Mouse (Mus musculus) hindbrain, embryonic 13.5 days (tissue): ENCODE data around the gene Bri3bp. TPM values are rescaled to one million over a fixed set of nuclear protein-coding genes. Genes with fewer than 3 reads are reported as not detected.
"Not testable (repeated sequence)": the region's sequence is repeated elsewhere in the genome, so short reads cannot be mapped to it uniquely, and the experiment has no call there.

Experiments
- ATAC-seq: fragments of 200-750 bp; cut with Nextera tagmentation; 2 replicates; pipeline ENCODE4 v1.8.0; 2017; ENCODE audit warnings: moderate TSS enrichment; ENCODE audit not compliant: low FRiP score
- H3K27ac ChIP-seq: fragments of 300-500 bp; sonication (generic); 2 replicates; pipeline ENCODE4 v1.5.1; 2015; ENCODE audit warnings: inconsistent platforms, mild to moderate bottlenecking, moderate library complexity
- H3K27me3 ChIP-seq: fragments of 300-500 bp; sonication (generic); 2 replicates; pipeline ENCODE4 v1.6.1; 2015; ENCODE audit warnings: mild to moderate bottlenecking, inconsistent platforms
- H3K36me3 ChIP-seq: fragments of 300-500 bp; sonication (generic); 2 replicates; pipeline ENCODE4 v1.6.1; 2015; ENCODE audit warnings: mild to moderate bottlenecking, inconsistent platforms
- H3K4me1 ChIP-seq: fragments of 300-500 bp; sonication (generic); replicated peaks from 2 replicates; pipeline ENCODE4 v1.6.1; 2015; ENCODE audit warnings: inconsistent platforms
- H3K4me2 ChIP-seq: fragments of 300-500 bp; sonication (generic); 2 replicates; pipeline ENCODE4 v1.6.1; 2015; ENCODE audit warnings: inconsistent platforms, mild to moderate bottlenecking, moderate library complexity
- H3K4me3 ChIP-seq: fragments of 300-500 bp; sonication (generic); 2 replicates; pipeline ENCODE4 v1.5.1; 2015; ENCODE audit warnings: mild to moderate bottlenecking, inconsistent platforms
- H3K9ac ChIP-seq: fragments of 300-500 bp; sonication (generic); 2 replicates; pipeline ENCODE4 v1.6.1; 2015; ENCODE audit warnings: mild to moderate bottlenecking, inconsistent platforms
- H3K9me3 ChIP-seq: fragments of 300-500 bp; sonication (generic); 2 replicates; pipeline ENCODE4 v1.6.1; 2016; ENCODE audit warnings: inconsistent platforms
- WGBS: fragments of 180-500 bp; shearing (Covaris S2); methylation state at CpG from one replicate; pipeline ENCODE4 v1.1.7; 2015; 5-methylcytosine and 5-hydroxymethylcytosine counted together
- polyA plus RNA-seq: library from polyadenylated mRNA; unstranded; fragments of >200 nt; fragmentation: Nextera tagmentation; extraction: Ambion mirVana; gene quantifications from 2 replicates; pipeline ENCODE4 v1.2.1, GENCODE M21; 2015

Gene Bri3bp
- polyA plus RNA-seq, 1 experiment from 2014 or later: 35.6 TPM

GRCm38 (mm10) chr5:125411972-125412530 is 29.3 kb upstream of the Bri3bp start:
- Histone ChIP-seq H3K36me3 (peaks cover 40% of the 10 kb centered on the region), H3K4me3 (no peak overlapping the region), H3K9me3 (no peaks in the 10 kb centered on the region), H3K4me1 (peaks cover 14% of the 10 kb centered on the region), H3K27ac (no peak overlapping the region), H3K27me3 (no peaks in the 10 kb centered on the region), H3K9ac (no peak overlapping the region), H3K4me2 (no peak overlapping the region)
- WGBS: 61% methylated on average over 5 of the region's 5 CpGs
- ATAC-seq: no peak

GRCm38 (mm10) chr5:125412536-125412935 is 28.8 kb upstream of the Bri3bp start:
- not testable (repeated sequence) for H3K4me3 ChIP-seq, ATAC-seq, H3K4me1 ChIP-seq, H3K9ac ChIP-seq, H3K4me2 ChIP-seq, H3K27ac ChIP-seq, H3K9me3 ChIP-seq, H3K27me3 ChIP-seq
- H3K36me3 ChIP-seq: peaks cover 45% of the 10 kb centered on the region
- 94% methylated on average over 8 of the region's 8 CpGs for WGBS

DNA sequence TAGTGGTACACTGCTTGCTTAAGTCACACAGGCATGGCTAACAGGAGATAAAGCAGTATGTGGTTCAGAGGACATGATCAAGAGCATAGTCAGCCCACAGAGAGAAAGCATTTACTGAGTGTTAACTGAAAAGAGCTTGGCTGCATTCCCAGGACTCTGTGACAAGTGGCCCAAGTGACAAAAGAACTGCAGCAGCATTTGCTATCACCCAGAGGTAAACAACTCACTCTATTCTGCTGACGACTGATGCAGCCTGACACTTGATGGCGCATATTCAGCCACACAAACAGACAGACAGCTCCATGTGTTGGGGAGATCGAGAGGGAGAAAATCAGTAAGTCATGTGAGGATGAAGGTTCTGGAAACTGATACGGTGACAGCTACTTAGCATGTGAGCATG is 27.6 kb upstream of the Bri3bp start:
- peaks cover 57% of the 10 kb centered on the region for H3K36me3 ChIP-seq
- H3K4me2 ChIP-seq: no peak overlapping the region
- no peaks in the 10 kb centered on the region for H3K27me3 ChIP-seq
- H3K9me3 ChIP-seq: no peaks in the 10 kb centered on the region
- no peak overlapping the region for H3K27ac ChIP-seq
- H3K4me1 ChIP-seq: peaks cover 8% of the 10 kb centered on the region; the same call in 1 of the 2 replicates
- no peak overlapping the region for H3K9ac ChIP-seq
- 82% methylated on average over 4 of the region's 4 CpGs for WGBS
- H3K4me3 ChIP-seq: no peak overlapping the region
- no peak for ATAC-seq

GRCm38 (mm10) chr5:125416183-125416582 is 25.2 kb upstream of the Bri3bp start:
- Histone ChIP-seq H3K27ac (no peak overlapping the region), H3K4me3 (no peak overlapping the region), H3K9me3 (no peaks in the 10 kb centered on the region), H3K36me3 (peaks cover 81% of the 10 kb centered on the region), H3K4me1 (no peaks in the 10 kb centered on the region), H3K9ac (no peak overlapping the region), H3K4me2 (no peak overlapping the region), H3K27me3 (no peaks in the 10 kb centered on the region)
- 94% methylated on average over 8 of the region's 8 CpGs for WGBS
- ATAC-seq: no peak

- Histone ChIP-seq H3K4me3 (no peak overlapping the region), H3K9me3 (no peaks in the 10 kb centered on the region), H3K27me3 (no peaks in the 10 kb centered on the region), H3K4me2 (no peak overlapping the region), H3K4me1 (no peaks in the 10 kb centered on the region), H3K36me3 (peaks cover 98% of the 10 kb centered on the region), H3K9ac (no peak overlapping the region), H3K27ac (no peak overlapping the region)
- ATAC-seq: no peak
- WGBS: 92% methylated on average over 12 of the region's 12 CpGs
Measured at GRCm38 (mm10) chr5:125418636-125419035, 22.7 kb upstream of the Bri3bp start.

DNA sequence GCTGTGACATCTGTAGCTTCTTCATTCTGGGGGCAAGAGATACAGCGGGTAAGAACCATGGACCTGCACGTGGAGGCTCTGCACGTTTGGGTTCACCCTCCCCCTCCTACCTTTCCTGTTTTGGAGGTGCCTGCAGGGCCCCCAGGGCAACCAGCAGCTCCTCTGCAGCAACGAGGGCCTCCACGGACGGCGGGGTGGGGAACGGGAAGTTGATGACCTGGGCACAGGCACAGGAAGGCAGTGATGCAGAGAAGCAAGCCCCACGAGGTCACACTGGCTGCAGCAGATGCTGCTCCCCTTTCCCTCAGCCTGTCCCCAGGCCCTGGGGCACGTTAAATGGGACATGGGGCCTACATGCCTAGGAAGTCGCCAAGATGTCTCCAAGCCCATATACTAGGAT is 22.2 kb upstream of the Bri3bp start:
- ATAC-seq: no peak
- H3K4me3 ChIP-seq: no peak overlapping the region
- H3K4me2 ChIP-seq: no peak overlapping the region
- H3K9ac ChIP-seq: no peak overlapping the region
- H3K27ac ChIP-seq: no peak overlapping the region
- no peaks in the 10 kb centered on the region for H3K9me3 ChIP-seq
- WGBS: 86% methylated on average over 11 of the region's 11 CpGs
- no peaks in the 10 kb centered on the region for H3K4me1 ChIP-seq
- H3K27me3 ChIP-seq: no peaks in the 10 kb centered on the region
- peaks cover 98% of the 10 kb centered on the region for H3K36me3 ChIP-seq

- 91% methylated on average over 10 of the region's 10 CpGs for WGBS
- H3K4me3 ChIP-seq: no peak overlapping the region
- H3K4me1 ChIP-seq: no peaks in the 10 kb centered on the region
- no peak overlapping the region for H3K9ac ChIP-seq
- ATAC-seq: no peak
- H3K36me3 ChIP-seq: peaks cover 100% of the 10 kb centered on the region
- no peaks in the 10 kb centered on the region for H3K9me3 ChIP-seq
- H3K27me3 ChIP-seq: no peaks in the 10 kb centered on the region
- no peak overlapping the region for H3K4me2 ChIP-seq
- H3K27ac ChIP-seq: no peak overlapping the region
Measured at GRCm38 (mm10) chr5:125425698-125426276, 15.6 kb upstream of the Bri3bp start.

- Histone ChIP-seq H3K4me1 (no peaks in the 10 kb centered on the region), H3K4me3 (no peak overlapping the region), H3K27me3 (no peaks in the 10 kb centered on the region), H3K9me3 (no peaks in the 10 kb centered on the region), H3K4me2 (no peak overlapping the region), H3K9ac (no peak overlapping the region), H3K36me3 (peaks cover 100% of the 10 kb centered on the region), H3K27ac (no peak overlapping the region)
- ATAC-seq: no peak
- 96% methylated on average over 10 of the region's 10 CpGs for WGBS
Measured at GRCm38 (mm10) chr5:125426343-125426742, 15.0 kb upstream of the Bri3bp start.

GRCm38 (mm10) chr5:125432324-125432723 is 9.0 kb upstream of the Bri3bp start:
- peak overlapping the region; percentile 94; the same call in 1 of the 2 replicates for H3K4me2 ChIP-seq

GRCm38 (mm10) chr5:125433793-125434337 is 7.5 kb upstream of the Bri3bp start, which contains the start of gene Dhx37:
Gene Dhx37 (minus strand): TSS chr5:125434121.
- peaks cover 13% of the 10 kb centered on the region for H3K4me1 ChIP-seq
- peak; percentile 97 for ATAC-seq
- peak within 1 kb of the TSS; percentile 89 for H3K4me3 ChIP-seq
- peak within 1 kb of the TSS; percentile 90 for H3K9ac ChIP-seq
- H3K27me3 ChIP-seq: no peaks in the 10 kb centered on the region
- peak within 1 kb of the TSS; percentile 94 for H3K4me2 ChIP-seq
- H3K9me3 ChIP-seq: no peaks in the 10 kb centered on the region
- peaks cover 30% of the 10 kb centered on the region for H3K36me3 ChIP-seq
- H3K27ac ChIP-seq: peak within 1 kb of the TSS; percentile 81
- WGBS: 0% methylated on average over 46 of the region's 46 CpGs

More at GRCm38 (mm10) chr5:125432324-125432723, 9.0 kb upstream of the Bri3bp start:
- not testable (repeated sequence) for H3K4me3 ChIP-seq, H3K9ac ChIP-seq, H3K27me3 ChIP-seq, ATAC-seq, H3K9me3 ChIP-seq, H3K27ac ChIP-seq
- 92% methylated on average over 2 of the region's 2 CpGs for WGBS
- H3K36me3 ChIP-seq: peaks cover 46% of the 10 kb centered on the region
- H3K4me1 ChIP-seq: peaks cover 13% of the 10 kb centered on the region

GRCm38 (mm10) chr5:125434347-125434746 is 7.0 kb upstream of the Bri3bp start:
- not testable (repeated sequence) for H3K27me3 ChIP-seq, H3K9me3 ChIP-seq, H3K9ac ChIP-seq, H3K27ac ChIP-seq
- Histone ChIP-seq H3K4me3 (peak overlapping the region; percentile 89), H3K36me3 (peaks cover 25% of the 10 kb centered on the region), H3K4me2 (peak overlapping the region; percentile 94), H3K4me1 (peaks cover 13% of the 10 kb centered on the region)
- ATAC-seq: peak; percentile 14; the same call in 1 of the 2 replicates
- 60% methylated on average over 15 of the region's 15 CpGs for WGBS

GRCm38 (mm10) chr5:125440583-125441233 is 660 bp upstream of the Bri3bp start:
- Histone ChIP-seq H3K4me1 (peaks cover 27% of the 10 kb centered on the region), H3K27me3 (no peaks in the 10 kb centered on the region), H3K4me3 (peak overlapping the region; percentile 82), H3K9ac (peak overlapping the region; percentile 94), H3K4me2 (peak overlapping the region; percentile 68), H3K36me3 (no peaks in the 10 kb centered on the region), H3K27ac (no peak overlapping the region), H3K9me3 (no peaks in the 10 kb centered on the region)
- WGBS: 2% methylated on average over 7 of the region's 7 CpGs
- ATAC-seq: 0 out of 2 replicates have a peak, but pooled peaks have one; percentile 3
